Mouse (Mus musculus) gastrocnemius, postnatal 36 days (tissue): ENCODE results near the gene Nfe2l2. TPM values are rescaled to one million over a fixed set of nuclear protein-coding genes. Genes with fewer than 3 reads are reported as not detected.

Experiments
- DNase-seq, 2 experiments: peaks; one replicate each; pipeline ENCODE4 v3.0.0; 2022
- intact Hi-C: fragments of 180-260 bp; cut with DNase I; formaldehyde crosslinking; loops from one replicate; pipeline ENCODE4 v1.15.1; 2025
- total RNA-seq, 2 experiments: library from RNA; stranded (reverse); gene quantifications; 2 replicates each; pipeline ENCODE4 v1.2.3; 2021

The Nfe2l2 gene
- total RNA-seq, 2 experiments from 2014 or later, result 33.2 to 40.3 TPM

- intact Hi-C loops, result no loop called here
- no peak for DNase-seq
These were observed 13.8 kb downstream of the Nfe2l2 start for GRCm38 (mm10) chr2:75690656-75691055.

- no peak for DNase-seq
- intact Hi-C loops, result no loop called here
These were observed 14.8 kb downstream of the Nfe2l2 start for GRCm38 (mm10) chr2:75689482-75690158.

GRCm38 (mm10) chr2:75688901-75689300, 15.5 kb downstream of the Nfe2l2 start:
- DNase-seq, result no peak
- intact Hi-C loops, result no loop called here

- no peak for DNase-seq
- intact Hi-C loops, result no loop called here
These were observed 17.2 kb downstream of the Nfe2l2 start for GRCm38 (mm10) chr2:75687040-75687749.

GRCm38 (mm10) chr2:75685458-75685861, 19.0 kb downstream of the Nfe2l2 start:
- DNase-seq, result no peak
- intact Hi-C loops, result loop anchor here (2.0 kb wide), 1 partner anchor 17 kb away; no protein-coding TSS in a partner anchor

- intact Hi-C loops, result loop anchor here (2.0 kb wide), 1 partner anchor 18 kb away; no protein-coding TSS in a partner anchor
- no peak for DNase-seq
These were observed 19.9 kb downstream of the Nfe2l2 start for GRCm38 (mm10) chr2:75684526-75684925.

GRCm38 (mm10) chr2:75682978-75683709, 21.3 kb downstream of the Nfe2l2 start:
- peak in 1 of 2 experiments; percentile 42 for DNase-seq
- intact Hi-C loops, result no loop called here

- intact Hi-C loops, result no loop called here
- no peak for DNase-seq
These were observed 23.0 kb downstream of the Nfe2l2 start for GRCm38 (mm10) chr2:75681439-75681838.

GRCm38 (mm10) chr2:75679947-75680346, 24.5 kb downstream of the Nfe2l2 start:
- intact Hi-C loops, result no loop called here
- DNase-seq, result no peak

- DNase-seq, result no peak
- intact Hi-C loops, result no loop called here
These were observed 27.9 kb downstream of the Nfe2l2 start for GRCm38 (mm10) chr2:75676567-75676966.

GRCm38 (mm10) chr2:75672561-75672960, 31.9 kb downstream of the Nfe2l2 start:
- no peak for DNase-seq
- intact Hi-C loops, result no loop called here

- DNase-seq, result no peak
- intact Hi-C loops, result no loop called here
These were observed 33.1 kb downstream of the Nfe2l2 start for GRCm38 (mm10) chr2:75671337-75671660.

- DNase-seq, result no peak
- intact Hi-C loops, result no loop called here
These were observed 33.8 kb downstream of the Nfe2l2 start for GRCm38 (mm10) chr2:75670446-75671336.

- intact Hi-C loops, result no loop called here
- DNase-seq, result no peak
These were observed 34.7 kb downstream of the Nfe2l2 start for GRCm38 (mm10) chr2:75669491-75670445.

GRCm38 (mm10) chr2:75661106-75661505, 43.3 kb downstream of the Nfe2l2 start:
- intact Hi-C loops, result no loop called here
- no peak for DNase-seq

GRCm38 (mm10) chr2:75660255-75660948, 44.0 kb downstream of the Nfe2l2 start:
- DNase-seq, result no peak
- intact Hi-C loops, result no loop called here

- peak; percentile 88 to 95 for DNase-seq
- intact Hi-C loops, result loop anchor here (1.0 to 5.0 kb wide), 2 partner anchors 45 to 47 kb away; partner anchors contain the start of gene Nfe2l2
These were observed 44.8 kb downstream of the Nfe2l2 start for GRCm38 (mm10) chr2:75659629-75659960.
